Mouse (Mus musculus): ENCODE results near the gene Rp9. TPM values are rescaled to one million over a fixed set of nuclear protein-coding genes. Genes with fewer than 3 reads are reported as not detected.

The Rp9 gene
- polyA plus RNA-seq, 1 experiment from 2014 or later, result 52.9 TPM

DNA sequence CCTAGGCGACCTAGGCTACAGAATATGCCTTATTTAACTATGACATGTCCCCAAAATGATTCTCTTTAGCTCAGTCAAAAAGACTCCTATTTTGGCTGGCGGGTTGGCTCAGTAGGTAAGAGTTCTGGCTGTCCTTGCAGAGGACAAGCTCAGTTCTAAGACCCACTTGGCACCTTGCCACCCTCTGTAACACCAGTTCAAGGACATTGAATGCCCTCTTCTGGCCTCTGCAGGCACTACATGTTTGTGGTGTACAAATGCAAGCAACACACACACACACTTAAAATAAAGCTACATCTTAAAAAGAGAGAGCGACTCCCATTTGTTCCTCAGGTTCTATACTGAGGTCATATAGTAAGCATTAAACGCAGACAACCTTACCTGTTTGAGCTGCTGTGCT lies 96.8 kb downstream of the Rp9 start:
- Histone ChIP-seq H3K36me3 (peaks cover 96% of the 10 kb centered on the region), H3K9me3 (replicated peaks) (no peaks in the 10 kb centered on the region), H3K4me1 (no peaks in the 10 kb centered on the region), H3K27me3 (ENCODE audit: low read depth, poor library complexity, severe bottlenecking) (no peaks in the 10 kb centered on the region), H3K4me3 (no peak overlapping the region), H3K27ac (no peak overlapping the region)
- DNase-seq (ENCODE audit: low spot score), result no peak
- 96% methylated on average over 4 of the region's 4 CpGs for WGBS

DNA sequence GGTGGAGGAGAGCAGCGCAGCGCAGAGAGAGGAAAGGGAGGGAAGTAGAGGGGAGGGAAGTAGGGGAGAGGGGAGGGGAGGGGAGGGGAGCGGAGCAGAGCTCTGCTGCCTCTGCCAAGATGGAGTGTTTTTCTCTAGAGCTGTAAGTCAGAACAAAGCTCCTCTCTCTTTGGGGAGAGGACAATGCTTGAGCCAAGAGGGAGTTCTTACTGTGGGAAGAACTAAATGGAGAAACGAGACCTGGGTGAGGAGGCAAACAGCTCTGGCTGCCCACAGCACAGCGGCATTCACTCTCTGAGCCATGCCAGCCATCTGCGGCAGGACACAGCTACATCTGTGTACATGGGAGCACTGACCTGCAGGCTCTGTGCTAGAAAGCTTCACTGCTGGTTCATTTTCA lies 101.5 kb downstream of the Rp9 start:
- Histone ChIP-seq H3K4me3 (no peak overlapping the region), H3K9me3 (replicated peaks) (no peaks in the 10 kb centered on the region), H3K27ac (no peak overlapping the region), H3K4me1 (no peaks in the 10 kb centered on the region), H3K27me3 (ENCODE audit: low read depth, poor library complexity, severe bottlenecking) (no peaks in the 10 kb centered on the region), H3K36me3 (peaks cover 99% of the 10 kb centered on the region)
- WGBS, result 94% methylated on average over 6 of the region's 6 CpGs
- DNase-seq (ENCODE audit: low spot score), result no peak

DNA sequence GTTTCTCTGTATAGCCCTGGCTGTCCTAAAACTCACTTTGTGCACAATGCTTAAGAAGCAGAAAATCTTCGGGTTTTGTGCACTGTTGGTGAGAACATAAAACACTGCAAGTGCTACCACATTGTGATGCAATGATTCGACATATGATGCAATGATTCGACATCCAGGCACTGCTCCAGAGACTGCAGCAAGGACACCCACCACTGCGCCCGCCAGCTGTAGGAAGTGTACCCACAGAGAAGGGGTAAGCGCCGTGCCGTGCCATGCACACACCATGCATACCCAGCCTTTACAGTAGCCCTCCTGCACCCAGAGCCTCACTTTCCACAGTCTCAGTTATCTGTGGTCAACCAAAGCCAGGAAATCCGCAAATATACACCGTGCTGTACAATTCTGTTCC lies 102.9 kb downstream of the Rp9 start:
- Histone ChIP-seq H3K9me3 (replicated peaks) (no peaks in the 10 kb centered on the region), H3K27ac (no peak overlapping the region), H3K36me3 (peaks cover 99% of the 10 kb centered on the region), H3K27me3 (ENCODE audit: low read depth, poor library complexity, severe bottlenecking) (no peaks in the 10 kb centered on the region), H3K4me3 (no peak overlapping the region), H3K4me1 (no peaks in the 10 kb centered on the region)
- 96% methylated on average over 10 of the region's 10 CpGs for WGBS
- no peak for DNase-seq (ENCODE audit: low spot score)

DNA sequence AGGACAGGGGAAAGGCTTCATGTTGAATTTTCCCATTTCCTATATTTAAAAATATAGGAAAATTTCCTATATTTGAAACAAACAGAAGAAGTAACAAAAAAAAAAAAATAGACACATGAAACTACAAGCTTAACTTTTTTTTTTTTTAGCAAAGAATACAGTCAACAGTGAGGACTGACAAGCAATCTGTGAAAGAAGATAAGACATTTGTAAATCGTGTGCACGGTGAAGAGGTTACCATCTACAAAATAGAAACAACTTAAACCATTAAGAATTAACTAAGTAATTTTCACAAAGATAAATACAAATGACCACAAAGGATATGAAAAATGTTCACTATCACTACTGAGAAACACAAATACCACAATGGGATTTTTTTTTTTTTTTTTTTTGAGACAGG lies 103.3 kb downstream of the Rp9 start:
- Histone ChIP-seq H3K27ac (no peak overlapping the region), H3K4me3 (no peak overlapping the region), H3K36me3 (peaks cover 99% of the 10 kb centered on the region), H3K9me3 (replicated peaks) (no peaks in the 10 kb centered on the region), H3K4me1 (no peaks in the 10 kb centered on the region), H3K27me3 (ENCODE audit: low read depth, poor library complexity, severe bottlenecking) (no peaks in the 10 kb centered on the region)
- WGBS, result 97% methylated on average over 2 of the region's 2 CpGs
- DNase-seq (ENCODE audit: low spot score), result no peak

Other genes with a start within 250 kb of the Rp9 start
- 10.3 and 12.7 TPM in 2 replicates for gene Zfp809, start 244.0 kb downstream of the Rp9 start, polyA plus RNA-seq (2016; fragmentation: Nextera tagmentation; extraction: Ambion mirVana)
- 8.7 and 9.5 TPM in 2 replicates for gene Zfp599, start 209.8 kb downstream of the Rp9 start, polyA plus RNA-seq (2016; fragmentation: Nextera tagmentation; extraction: Ambion mirVana)
- gene Zfp810, start 162.1 kb downstream of the Rp9 start, polyA plus RNA-seq (2016; fragmentation: Nextera tagmentation; extraction: Ambion mirVana), result 23.3 and 36.1 TPM in 2 replicates
- 41.7 and 48.6 TPM in 2 replicates for gene Anln, start 80.6 kb downstream of the Rp9 start, polyA plus RNA-seq (2016; fragmentation: Nextera tagmentation; extraction: Ambion mirVana)
- 6.5 TPM in 2 replicates for gene 9530077C05Rik, start 58.2 kb downstream of the Rp9 start, polyA plus RNA-seq (2016; fragmentation: Nextera tagmentation; extraction: Ambion mirVana)
- not detected in 2 replicates for gene Gm17545, start 15.5 kb downstream of the Rp9 start, polyA plus RNA-seq (2016; fragmentation: Nextera tagmentation; extraction: Ambion mirVana)
- gene Bbs9, start 6.0 kb upstream of the Rp9 start, polyA plus RNA-seq (2016; fragmentation: Nextera tagmentation; extraction: Ambion mirVana), result 11.2 and 13.5 TPM in 2 replicates